Mouse (Mus musculus): ENCODE data around the gene Esp31. TPM values are rescaled to one million over a fixed set of nuclear protein-coding genes. Genes with fewer than 3 reads are reported as not detected.

Gene Esp31
- total RNA-seq (2014; fragmentation: Nextera tagmentation) = not detected in 2 replicates
- total RNA-seq (2017) = not detected in 2 replicates

DNA sequence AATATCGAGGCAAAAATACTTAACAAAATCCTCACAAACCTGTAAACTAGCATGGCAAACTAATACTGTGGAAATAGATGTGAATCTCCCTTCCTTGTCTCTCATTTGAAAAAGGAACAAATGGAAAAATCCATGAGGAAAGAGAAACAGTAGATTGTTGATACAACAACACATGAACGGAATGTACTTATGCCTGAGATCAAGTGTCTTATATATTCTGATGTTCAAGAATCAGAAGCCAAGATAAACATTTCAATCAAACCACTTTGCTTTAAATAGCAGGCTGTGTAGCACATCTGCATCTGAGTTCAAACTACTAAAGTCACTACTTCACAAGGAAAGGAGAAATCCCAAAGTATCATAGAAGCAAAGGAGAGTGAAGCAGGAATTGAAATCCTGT is at the start of gene Esp31:
Esp31 (plus strand) TSS at position 301 of the 400 bp plus-strand sequence.
- no peak for ATAC-seq (replicated peaks; ENCODE audit: low FRiP score, low TSS enrichment, poor library complexity, severe bottlenecking)

Other genes with a start within 250 kb of the Esp31 start
- gene Esp36, start 219.3 kb upstream of the Esp31 start, total RNA-seq (2014; fragmentation: Nextera tagmentation) = not detected in 2 replicates
- gene Esp36, start 219.3 kb upstream of the Esp31 start, total RNA-seq (2017) = not detected in 2 replicates
- gene Esp34, start 85.3 kb upstream of the Esp31 start, total RNA-seq (2014; fragmentation: Nextera tagmentation) = not detected in 2 replicates
- gene Esp34, start 85.3 kb upstream of the Esp31 start, total RNA-seq (2017) = not detected in 2 replicates